ENCODE assay signal across 9 mouse cellular contexts in the genomic region with DNA sequence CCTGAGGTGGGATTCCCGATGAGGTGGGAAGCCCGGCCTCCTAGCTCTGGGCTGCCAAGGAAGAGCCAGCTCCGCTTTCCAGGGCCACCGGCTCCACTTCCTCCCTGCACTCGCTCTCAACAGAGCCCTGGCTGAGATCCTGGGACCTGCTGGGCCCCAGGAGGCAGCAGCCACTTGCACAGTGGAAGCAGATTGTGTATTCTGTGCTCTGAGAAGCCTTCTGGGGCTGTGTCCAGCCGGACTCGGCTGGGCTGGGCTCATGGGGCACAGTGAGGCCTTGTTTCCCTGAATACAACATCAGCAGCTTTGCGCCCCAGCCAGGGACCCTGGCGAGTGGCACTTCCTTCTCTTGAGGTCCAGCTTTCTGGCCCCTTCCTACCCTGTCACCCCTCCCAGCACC. TPM values are rescaled to one million over a fixed set of nuclear protein-coding genes. Genes with fewer than 3 reads are reported as not detected.
A peak's percentile ranks its signal among the peaks of the same experiment; 100 is the strongest.
DNase-seq lines count a peak whose midpoint lies in the region; ATAC-seq and TF ChIP-seq lines count a peak whose summit lies in the region.
"Had no signal": no experiment of that assay in that cellular context is flagged by ENCODE, and none has a peak within 500 bp of the region (broad histone marks: within the 10 kb centered on the region; RNA-seq: fewer than 3 reads in every experiment).

No protein-coding gene starts in this region.

- no peak for TF ChIP-seq POLR2A in spleen, adult 2 months (IDR thresholded peaks at IDR 0.05; ENCODE audit: low read depth, low read length)

- H3K9me3 ChIP-seq in midbrain, embryonic 14.5 days (ENCODE audit: control insufficient read depth, low read length) = no peaks in the 10 kb centered on the region

- peak overlapping the region; percentile 92 for H3K4me2 ChIP-seq in midbrain, embryonic 14.5 days (ENCODE audit: low read length)

- peak overlapping the region; percentile 37 for H3K9ac ChIP-seq in midbrain, embryonic 14.5 days (replicated peaks; ENCODE audit: low read length)

- 76% methylated on average over 9 of the region's 9 CpGs for whole genome bisulfite sequencing in spleen, adult 2 months
- 60% methylated on average over 9 of the region's 9 CpGs for WGBS in midbrain, embryonic 14.5 days

- ATAC-seq in midbrain, embryonic 14.5 days (ENCODE audit: low FRiP score, low TSS enrichment) = no peak

- peaks cover 9% of the 10 kb centered on the region for H3K4me1 ChIP-seq in spleen, adult 2 months (ENCODE audit: control insufficient read depth, insufficient read depth, insufficient read length)
- peaks cover 61% of the 10 kb centered on the region for H3K4me1 ChIP-seq in midbrain, embryonic 14.5 days (ENCODE audit: control insufficient read depth, insufficient read depth, low read length)

- DNase-seq in gastrocnemius, adult 2 months = peak; percentile 46
- DNase-seq in gastrocnemius, postnatal 14 days = no peak
- DNase-seq in spleen, adult 2 months (ENCODE audit: low read depth in 1 of 2, low spot score in 2 of 2) = no peak
- DNase-seq in spleen, postnatal 4 days (ENCODE audit: low spot score in 2 of 2) = no peak
- peak; percentile 65 to 82 for DNase-seq in layer of hippocampus, adult 2 months (ENCODE audit: low spot score in 2 of 2)
- peak; percentile 51 for DNase-seq in midbrain, embryonic 14.5 days
- DNase-seq in embryo, embryonic 11 days = no peak
- no peak for DNase-seq in thymus, postnatal 0 days (ENCODE audit: low spot score)

- TF ChIP-seq CTCF in gastrocnemius, adult 2 months (IDR thresholded peaks at IDR 0.05) = no peak
- TF ChIP-seq CTCF in spleen, adult 2 months (IDR thresholded peaks at IDR 0.05; ENCODE audit: extremely low read depth, insufficient read depth, insufficient read length, insufficient replicate concordance) = no peak
- no peak for TF ChIP-seq CTCF in layer of hippocampus, adult 2 months (conservative IDR thresholded peaks at IDR 0.05)

- peak overlapping the region; percentile 85 for H3K4me3 ChIP-seq in gastrocnemius, adult 2 months
- H3K4me3 ChIP-seq in spleen, adult 2 months (ENCODE audit: extremely low read depth, insufficient read depth, insufficient read length) = peak overlapping the region; percentile 24; the same call in 1 of the 2 replicates
- H3K4me3 ChIP-seq in layer of hippocampus, adult 2 months = peak overlapping the region; percentile 91
- peak overlapping the region; percentile 72 for H3K4me3 ChIP-seq in midbrain, embryonic 14.5 days (replicated peaks; ENCODE audit: low read depth, low read length)

- intact Hi-C loops in gastrocnemius, adult 2 months (cut with DNase I) = no loop called here
- intact Hi-C loops in gastrocnemius, postnatal 14 days (cut with DNase I; ENCODE audit: low total_unique reads) = no loop called here

- peaks cover 2% of the 10 kb centered on the region; the same call in 1 of the 2 replicates for H3K36me3 ChIP-seq in spleen, adult 2 months (ENCODE audit: control insufficient read depth, insufficient read depth, low read length)
- H3K36me3 ChIP-seq in midbrain, embryonic 14.5 days (ENCODE audit: control insufficient read depth, insufficient read depth, low read length) = 0 out of 2 replicates have a peak, but pooled peaks cover 4% of the 10 kb centered on the region

- H3K27me3 ChIP-seq in spleen, adult 2 months (ENCODE audit: control insufficient read depth, insufficient read depth, low read length) = no peaks in the 10 kb centered on the region
- H3K27me3 ChIP-seq in midbrain, embryonic 14.5 days (ENCODE audit: control insufficient read depth, insufficient read depth, low read length) = no peaks in the 10 kb centered on the region

- H3K27ac ChIP-seq in gastrocnemius, adult 2 months = peak overlapping the region; percentile 86
- peak overlapping the region; percentile 44 for H3K27ac ChIP-seq in spleen, adult 2 months (ENCODE audit: insufficient read depth, low read length)
- H3K27ac ChIP-seq in layer of hippocampus, adult 2 months = peak overlapping the region; percentile 78
- peak overlapping the region; percentile 60 for H3K27ac ChIP-seq in midbrain, embryonic 14.5 days (replicated peaks; ENCODE audit: low read depth, low read length)

RNA-seq across cellular contexts. Expression of a gene that starts 2.8 kb away (rescaled TPM):
- total RNA-seq in gastrocnemius, adult 2 months (2021) = 1 to 10 TPM; 5.2 to 6.1 TPM
- 10 to 100 TPM; 13.8 to 17.6 TPM for total RNA-seq in gastrocnemius, postnatal 14 days (2021)
- polyA plus RNA-seq in spleen, adult 2 months (2012; rRNA removed) = 108 and 129 TPM in 2 replicates
- total RNA-seq in layer of hippocampus, adult 2 months (2021) = 100 to 1,000 TPM; 139 to 140 TPM
- 53.8 and 54.0 TPM in 2 replicates for polyA plus RNA-seq in midbrain, embryonic 14.5 days (2014; fragmentation: Nextera tagmentation; extraction: Ambion mirVana)
- 88.4 and 90.4 TPM in 2 replicates for polyA plus RNA-seq in thymus, postnatal 0 days (2015; fragmentation: Nextera tagmentation; extraction: Ambion mirVana)

RNA-seq across cellular contexts. Expression of a gene that starts 25.8 kb away (rescaled TPM):
- not detected for total RNA-seq in gastrocnemius, adult 2 months (2021)
- not detected for total RNA-seq in gastrocnemius, postnatal 14 days (2021)
- 84.6 and 1,887 TPM in 2 replicates for polyA plus RNA-seq in spleen, adult 2 months (2012; rRNA removed)
- not detected for total RNA-seq in layer of hippocampus, adult 2 months (2021)
- polyA plus RNA-seq in midbrain, embryonic 14.5 days (2014; fragmentation: Nextera tagmentation; extraction: Ambion mirVana) = not detected in 2 replicates
- 0.30 TPM in 1 of 2 replicates, not detected in the other for polyA plus RNA-seq in thymus, postnatal 0 days (2015; fragmentation: Nextera tagmentation; extraction: Ambion mirVana)
- total RNA-seq: neutrophil, adult 5-6 weeks had no signal

RNA-seq across cellular contexts. Expression of a gene that starts 45.9 kb away (rescaled TPM):
- total RNA-seq in gastrocnemius, adult 2 months (2021) = not detected
- not detected for total RNA-seq in gastrocnemius, postnatal 14 days (2021)
- polyA plus RNA-seq in spleen, adult 2 months (2012; rRNA removed) = 18,445 and 18,883 TPM in 2 replicates
- total RNA-seq in layer of hippocampus, adult 2 months (2021) = not detected
- not detected in 2 replicates for polyA plus RNA-seq in midbrain, embryonic 14.5 days (2014; fragmentation: Nextera tagmentation; extraction: Ambion mirVana)
- polyA plus RNA-seq in thymus, postnatal 0 days (2015; fragmentation: Nextera tagmentation; extraction: Ambion mirVana) = 0.12 and 0.13 TPM in 2 replicates
- total RNA-seq: neutrophil, adult 5-6 weeks had no signal

Comparison
In these comparisons a context has a peak if more than half of its experiments do, and no peak if none do; other contexts are left out.
1. DNase-seq: peak in gastrocnemius, adult 2 months (single experiment), layer of hippocampus, adult 2 months (2 of 2) and midbrain, embryonic 14.5 days (single experiment); none in gastrocnemius, postnatal 14 days (single experiment), spleen, adult 2 months (0 of 2), spleen, postnatal 4 days (0 of 2), embryo, embryonic 11 days (single experiment) and thymus, postnatal 0 days (single experiment).
2. H3K4me3 ChIP-seq: peak in every context shown above with its lines; median percentile 91 in layer of hippocampus, adult 2 months; 85 in gastrocnemius, adult 2 months; 72 in midbrain, embryonic 14.5 days; 24 in spleen, adult 2 months.
3. RNA of a gene that starts 2.8 kb away (total RNA-seq): 139 to 140 TPM in layer of hippocampus, adult 2 months; 13.8 to 17.6 TPM in gastrocnemius, postnatal 14 days and 5.2 to 6.1 TPM in gastrocnemius, adult 2 months; every median in the first group is over 4 times any median in the second.
4. Peak in every context shown above with its lines, with median percentiles within 50 percentile points of each other: H3K27ac ChIP-seq.